11 mouse cellular contexts compared by ENCODE assay signal in genomic region chr13:55361145-55361544, GRCm38 (mm10). TPM values are rescaled to one million over a fixed set of nuclear protein-coding genes. Genes with fewer than 3 reads are reported as not detected.
DNase-seq lines count a peak whose midpoint lies in the region; ATAC-seq and TF ChIP-seq lines count a peak whose summit lies in the region.
"Had no signal": no experiment of that assay in that cellular context is flagged by ENCODE, and none has a peak within 500 bp of the region (broad histone marks: within the 10 kb centered on the region; RNA-seq: fewer than 3 reads in every experiment).

No protein-coding gene starts in this region.

- H3K4me1 ChIP-seq in heart, embryonic 16.5 days (ENCODE audit: control insufficient read depth, insufficient read depth, low read length) = peaks cover 12% of the 10 kb centered on the region
- peaks cover 5% of the 10 kb centered on the region for H3K4me1 ChIP-seq in bone marrow, adult 2 months (ENCODE audit: control insufficient read depth, insufficient read depth, low read length)
- peaks cover 19% of the 10 kb centered on the region for H3K4me1 ChIP-seq in hindbrain, embryonic 12.5 days
- H3K4me1 ChIP-seq in midbrain, embryonic 11.5 days (ENCODE audit: control insufficient read depth, insufficient read depth, low read length) = peaks cover 12% of the 10 kb centered on the region

- peak overlapping the region; percentile 97 for H3K9ac ChIP-seq in heart, embryonic 16.5 days (ENCODE audit: low read length)
- peak overlapping the region; percentile 92; the same call in 1 of the 2 replicates for H3K9ac ChIP-seq in hindbrain, embryonic 12.5 days
- H3K9ac ChIP-seq in midbrain, embryonic 11.5 days (ENCODE audit: low read length) = no peak overlapping the region

- no peak for ATAC-seq in heart, embryonic 16.5 days (replicated peaks; ENCODE audit: extremely low read depth, insufficient read depth, low FRiP score)
- ATAC-seq in hindbrain, embryonic 12.5 days (ENCODE audit: low FRiP score) = no peak
- ATAC-seq in midbrain, embryonic 11.5 days (ENCODE audit: low FRiP score) = no peak
- no peak for ATAC-seq in cerebellum, adult (ENCODE audit: insufficient number of reproducible peaks, low FRiP score, low TSS enrichment)

- peaks cover 17% of the 10 kb centered on the region for H3K36me3 ChIP-seq in heart, embryonic 16.5 days (ENCODE audit: control insufficient read depth, insufficient read depth)
- H3K36me3 ChIP-seq in hindbrain, embryonic 12.5 days = peaks cover 32% of the 10 kb centered on the region
- no peaks in the 10 kb centered on the region; the same call in 1 of the 2 replicates for H3K36me3 ChIP-seq in midbrain, embryonic 11.5 days (ENCODE audit: control insufficient read depth, insufficient read depth, low read length)

- no peak overlapping the region for H3K27ac ChIP-seq in heart, embryonic 16.5 days (ENCODE audit: low read length)
- H3K27ac ChIP-seq in bone marrow, adult 2 months (ENCODE audit: control insufficient read depth, insufficient read depth, low read depth, low read length, poor library complexity) = no peak overlapping the region
- H3K27ac ChIP-seq in hindbrain, embryonic 12.5 days = no peak overlapping the region
- no peak overlapping the region for H3K27ac ChIP-seq in midbrain, embryonic 11.5 days (ENCODE audit: low read depth, low read length)

- no peak for TF ChIP-seq CTCF in bone marrow, adult 2 months (IDR thresholded peaks at IDR 0.05; ENCODE audit: control insufficient read depth, insufficient read depth, low read length)

- TF ChIP-seq POLR2A in bone marrow, adult 2 months (IDR thresholded peaks at IDR 0.05; ENCODE audit: borderline replicate concordance, control insufficient read depth, low read depth, low read length) = no peak

- H3K4me2 ChIP-seq in heart, embryonic 16.5 days (ENCODE audit: low read depth, low read length) = peak overlapping the region; percentile 84
- H3K4me2 ChIP-seq in hindbrain, embryonic 12.5 days (replicated peaks) = peak overlapping the region; percentile 91
- H3K4me2 ChIP-seq in midbrain, embryonic 11.5 days = peak overlapping the region; percentile 87

- peak overlapping the region; percentile 99 for H3K4me3 ChIP-seq in heart, embryonic 16.5 days (ENCODE audit: low read length)
- H3K4me3 ChIP-seq in bone marrow, adult 2 months (replicated peaks; ENCODE audit: control insufficient read depth, low read depth, low read length) = peak overlapping the region; percentile 24
- H3K4me3 ChIP-seq in hindbrain, embryonic 12.5 days = peak overlapping the region; percentile 97
- peak overlapping the region; percentile 98 for H3K4me3 ChIP-seq in midbrain, embryonic 11.5 days (ENCODE audit: low read depth, low read length)

- H3K27me3 ChIP-seq in heart, embryonic 16.5 days (ENCODE audit: control insufficient read depth, insufficient read depth, low read length) = no peaks in the 10 kb centered on the region; the same call in 1 of the 2 replicates
- H3K27me3 ChIP-seq in hindbrain, embryonic 12.5 days = 0 out of 2 replicates have a peak, but pooled peaks cover 5% of the 10 kb centered on the region
- H3K27me3 ChIP-seq in midbrain, embryonic 11.5 days (ENCODE audit: control insufficient read depth, insufficient read depth, low read length) = no peaks in the 10 kb centered on the region

- no peaks in the 10 kb centered on the region for H3K9me3 ChIP-seq in heart, embryonic 16.5 days (replicated peaks; ENCODE audit: control insufficient read depth, low read length)
- no peaks in the 10 kb centered on the region for H3K9me3 ChIP-seq in hindbrain, embryonic 12.5 days (replicated peaks)
- no peaks in the 10 kb centered on the region for H3K9me3 ChIP-seq in midbrain, embryonic 11.5 days (ENCODE audit: control insufficient read depth, low read length)

- intact Hi-C loops in left cerebral cortex, postnatal 14 days (cut with DNase I) = no loop called here

- no peak for DNase-seq in heart, adult 18-20 months
- DNase-seq in midbrain, embryonic 11.5 days (ENCODE audit: low spot score, missing footprints) = no peak
- no peak for DNase-seq in left cerebral cortex, postnatal 14 days (ENCODE audit: low spot score in 2 of 2)
- no peak for DNase-seq in adrenal gland, adult 8-10 months
- DNase-seq: cerebellum, postnatal 10 days; lung, postnatal 10 days had no signal

RNA-seq across cellular contexts. Expression of gene Lman2, which starts 1.4 kb away (rescaled TPM):
- polyA plus RNA-seq in heart, embryonic 16.5 days (2015; fragmentation: Nextera tagmentation; extraction: Ambion mirVana) = 84.2 and 84.5 TPM in 2 replicates
- total RNA-seq in heart, adult 18-20 months (2021) = 10 to 100 TPM; 46.7 to 51.6 TPM
- polyA plus RNA-seq in bone marrow, adult 2 months (2011; ENCODE audit: insufficient read depth, insufficient read length, low replicate concordance, missing spikeins) = 31.3 and 50.1 TPM in 2 replicates
- polyA plus RNA-seq in hindbrain, embryonic 12.5 days (2016; fragmentation: Nextera tagmentation; extraction: Ambion mirVana) = 88.1 and 92.8 TPM in 2 replicates
- 75.3 and 82.5 TPM in 2 replicates for polyA plus RNA-seq in midbrain, embryonic 11.5 days (2014; fragmentation: Nextera tagmentation; extraction: Ambion mirVana)
- 10 to 100 TPM; 47.5 to 51.0 TPM for total RNA-seq in left cerebral cortex, postnatal 14 days (2021)
- 100 to 1,000 TPM; 112 to 127 (median 118) TPM for total RNA-seq in adrenal gland, adult 8-10 months (2022)

RNA-seq across cellular contexts. Expression of gene Rgs14, which starts 8.4 kb away (rescaled TPM):
- 1.4 and 2.4 TPM in 2 replicates for polyA plus RNA-seq in heart, embryonic 16.5 days (2015; fragmentation: Nextera tagmentation; extraction: Ambion mirVana)
- 1 to 10 TPM in 1 of 2 experiments, under 1 TPM in 1; 0.57 to 1.5 TPM for total RNA-seq in heart, adult 18-20 months (2021)
- 20.6 and 51.6 TPM in 2 replicates for polyA plus RNA-seq in bone marrow, adult 2 months (2011; ENCODE audit: insufficient read depth, insufficient read length, low replicate concordance, missing spikeins)
- 0.35 and 0.78 TPM in 2 replicates for polyA plus RNA-seq in hindbrain, embryonic 12.5 days (2016; fragmentation: Nextera tagmentation; extraction: Ambion mirVana)
- polyA plus RNA-seq in midbrain, embryonic 11.5 days (2014; fragmentation: Nextera tagmentation; extraction: Ambion mirVana) = 0.37 and 0.72 TPM in 2 replicates
- 10 to 100 TPM; 33.3 to 35.4 TPM for total RNA-seq in left cerebral cortex, postnatal 14 days (2021)
- 1 to 10 TPM in 1 of 4 experiments, under 1 TPM in 3; 0.45 to 1.8 (median 0.88) TPM for total RNA-seq in adrenal gland, adult 8-10 months (2022)

RNA-seq across cellular contexts. Expression of gene Mxd3, which starts 31.5 kb away (rescaled TPM):
- polyA plus RNA-seq in heart, embryonic 16.5 days (2015; fragmentation: Nextera tagmentation; extraction: Ambion mirVana) = 29.2 and 29.4 TPM in 2 replicates
- total RNA-seq in heart, adult 18-20 months (2021) = under 1 TPM; 0.21 to 0.37 TPM
- 46.2 and 59.0 TPM in 2 replicates for polyA plus RNA-seq in bone marrow, adult 2 months (2011; ENCODE audit: insufficient read depth, insufficient read length, low replicate concordance, missing spikeins)
- 22.2 and 24.3 TPM in 2 replicates for polyA plus RNA-seq in hindbrain, embryonic 12.5 days (2016; fragmentation: Nextera tagmentation; extraction: Ambion mirVana)
- polyA plus RNA-seq in midbrain, embryonic 11.5 days (2014; fragmentation: Nextera tagmentation; extraction: Ambion mirVana) = 26.9 and 30.6 TPM in 2 replicates
- total RNA-seq in left cerebral cortex, postnatal 14 days (2021) = 1 to 10 TPM; 1.2 to 1.6 TPM
- total RNA-seq in adrenal gland, adult 8-10 months (2022) = 1 to 10 TPM in 2 of 4 experiments, under 1 TPM in 2; 0.30 to 1.9 (median 1.1) TPM

RNA-seq across cellular contexts. Expression of gene Slc34a1, which starts 36.8 kb away (rescaled TPM):
- polyA plus RNA-seq in heart, embryonic 16.5 days (2015; fragmentation: Nextera tagmentation; extraction: Ambion mirVana) = not detected in 2 replicates
- not detected for total RNA-seq in heart, adult 18-20 months (2021)
- 6.7 TPM in 1 of 2 replicates, not detected in the other for polyA plus RNA-seq in bone marrow, adult 2 months (2011; ENCODE audit: insufficient read depth, insufficient read length, low replicate concordance, missing spikeins)
- 0.10 TPM in 1 of 2 replicates, not detected in the other for polyA plus RNA-seq in hindbrain, embryonic 12.5 days (2016; fragmentation: Nextera tagmentation; extraction: Ambion mirVana)
- not detected in 2 replicates for polyA plus RNA-seq in midbrain, embryonic 11.5 days (2014; fragmentation: Nextera tagmentation; extraction: Ambion mirVana)
- under 1 TPM in 1 of 2 experiments, not detected in 1; 0.72 TPM for total RNA-seq in left cerebral cortex, postnatal 14 days (2021)
- not detected for total RNA-seq in adrenal gland, adult 8-10 months (2022)
- total RNA-seq: ES-E14 had no signal

RNA-seq across cellular contexts. Expression of gene Rab24, which starts 39.4 kb away (rescaled TPM):
- 67.4 and 74.8 TPM in 2 replicates for polyA plus RNA-seq in heart, embryonic 16.5 days (2015; fragmentation: Nextera tagmentation; extraction: Ambion mirVana)
- total RNA-seq in heart, adult 18-20 months (2021) = 10 to 100 TPM; 35.2 to 38.0 TPM
- polyA plus RNA-seq in bone marrow, adult 2 months (2011; ENCODE audit: insufficient read depth, insufficient read length, low replicate concordance, missing spikeins) = 119 and 194 TPM in 2 replicates
- polyA plus RNA-seq in hindbrain, embryonic 12.5 days (2016; fragmentation: Nextera tagmentation; extraction: Ambion mirVana) = 101 and 105 TPM in 2 replicates
- polyA plus RNA-seq in midbrain, embryonic 11.5 days (2014; fragmentation: Nextera tagmentation; extraction: Ambion mirVana) = 87.9 and 88.0 TPM in 2 replicates
- total RNA-seq in left cerebral cortex, postnatal 14 days (2021) = 10 to 100 TPM; 73.7 to 74.0 TPM
- 100 to 1,000 TPM in 1 of 4 experiments, 10 to 100 TPM in 3; 62.0 to 102 (median 88.6) TPM for total RNA-seq in adrenal gland, adult 8-10 months (2022)

Comparison
In these comparisons a context has a peak if more than half of its experiments do, and no peak if none do; other contexts are left out.
1. H3K4me3 ChIP-seq: peak in every context shown above with its lines; median percentile 99 in heart, embryonic 16.5 days; 98 in midbrain, embryonic 11.5 days; 97 in hindbrain, embryonic 12.5 days; 24 in bone marrow, adult 2 months.